Mouse (Mus musculus) G1E (cell line): ENCODE results near the gene Rpa3. TPM values are rescaled to one million over a fixed set of nuclear protein-coding genes. Genes with fewer than 3 reads are reported as not detected.

Experiments
- ATAC-seq: 2 replicates; pipeline ENCODE4 v1.8.0; 2016; ENCODE audit warnings: mild to moderate bottlenecking; ENCODE audit not compliant: insufficient number of reproducible peaks, poor library complexity, low FRiP score, severe bottlenecking; ENCODE audit errors: extremely low read depth
- DNase-seq: peaks from one replicate; pipeline ENCODE4 v3.0.0; 2012; ENCODE audit warnings: low spot score
- H3K27me3 ChIP-seq: 2 replicates; pipeline ENCODE4 v1.6.1; 2012; ENCODE audit warnings: mild to moderate bottlenecking, low read length, inconsistent platforms; ENCODE audit not compliant: insufficient read depth
- H3K36me3 ChIP-seq: replicated peaks from 2 replicates; pipeline ENCODE3; 2012; ENCODE audit warnings: mild to moderate bottlenecking, inconsistent platforms
- H3K4me1 ChIP-seq: 2 replicates; pipeline ENCODE4 v1.6.1; 2012; ENCODE audit warnings: low read depth, low read length, inconsistent platforms, mixed read lengths; ENCODE audit not compliant: insufficient read depth
- H3K4me3 ChIP-seq: 2 replicates; pipeline ENCODE4 v1.5.1; 2012; ENCODE audit warnings: low read depth, mild to moderate bottlenecking, inconsistent platforms, low read length, moderate library complexity, mixed read lengths
- H3K9me3 ChIP-seq: replicated peaks from 2 replicates; pipeline ENCODE4 v1.6.1; 2012; ENCODE audit warnings: inconsistent platforms
- CTCF ChIP-seq: IDR thresholded peaks from 2 replicates; pipeline ENCODE4 v1.5.1; 2012; ENCODE audit warnings: low read depth, low read length, inconsistent platforms, mixed read lengths
- GATA1 ChIP-seq: IDR thresholded peaks from 2 replicates; pipeline ENCODE4 v1.6.1; 2012; ENCODE audit warnings: borderline replicate concordance, low read length, inconsistent platforms, mixed read lengths
- GATA2 ChIP-seq: IDR thresholded peaks from 2 replicates; pipeline ENCODE4 v1.6.1; 2012; ENCODE audit warnings: low read depth, low read length, inconsistent platforms, borderline replicate concordance
- POLR2AphosphoS5 ChIP-seq: IDR thresholded peaks from 2 replicates; pipeline ENCODE4 v1.6.1; 2012; ENCODE audit warnings: low read depth, low read length, inconsistent platforms; ENCODE audit not compliant: insufficient replicate concordance
- TAL1 ChIP-seq: conservative IDR thresholded peaks from 2 replicates; pipeline ENCODE4 v1.6.1; 2012; ENCODE audit warnings: low read depth, low read length, inconsistent platforms, mixed read lengths
- polyA plus RNA-seq: library from polyadenylated mRNA; stranded (reverse); fragments of >175 nt; gene quantifications from 2 replicates; pipeline ENCODE4 v1.2.3, GENCODE M21; 2012
- total RNA-seq, 2 experiments: library from RNA; stranded (forward) in 1 of 2; stranded (reverse) in 1 of 2; fragments of 200-1000 nt in 1 of 2; fragments of >200 nt in 1 of 2; fragmentation: Nextera tagmentation in 1 of 2; gene quantifications; 2 replicates each; pipeline ENCODE4 v1.2.3; 2014 to 2017

The Rpa3 gene
- 20.2 and 21.6 TPM in 2 replicates for total RNA-seq (2014; fragmentation: Nextera tagmentation)
- total RNA-seq (2017), result 227 and 304 TPM in 2 replicates
- 1.9 and 2.3 TPM in 2 replicates for polyA plus RNA-seq

GRCm38 (mm10) chr6:8259004-8259666 is at the start of gene Rpa3, which contains the start of the genes Umad1 and Gm45062:
Gene Rpa3 (minus strand): TSS chr6:8259173.
Gene Umad1 (plus strand): TSS chr6:8259288.
Gene Gm45062 (plus strand): TSS chr6:8259450.
- no peak for TF ChIP-seq GATA2
- no peak for TF ChIP-seq TAL1

GRCm38 (mm10) chr6:8307878-8308775 is 49.2 kb upstream of the Rpa3 start:
- H3K36me3 ChIP-seq, result peaks cover 4% of the 10 kb centered on the region
- TF ChIP-seq GATA2, result no peak
- no peak for TF ChIP-seq POLR2AphosphoS5
- TF ChIP-seq GATA1, result no peak
- TF ChIP-seq CTCF, result no peak
- no peak for TF ChIP-seq TAL1
- ATAC-seq, result no peak
- no peaks in the 10 kb centered on the region; the same call in 1 of the 2 replicates for H3K4me1 ChIP-seq
- DNase-seq, result no peak
- no peaks in the 10 kb centered on the region for H3K27me3 ChIP-seq
- no peak overlapping the region for H3K4me3 ChIP-seq
- no peaks in the 10 kb centered on the region for H3K9me3 ChIP-seq

More at GRCm38 (mm10) chr6:8259004-8259666, at the start of gene Rpa3, which contains the start of the genes Umad1 and Gm45062:
- peak; percentile 99 for DNase-seq
- Histone ChIP-seq H3K4me1 (peaks cover 6% of the 10 kb centered on the region), H3K4me3 (peak within 1 kb of the TSS; percentile 97), H3K9me3 (no peaks in the 10 kb centered on the region), H3K36me3 (peaks cover 15% of the 10 kb centered on the region), H3K27me3 (no peaks in the 10 kb centered on the region)
- peak; percentile 100 for ATAC-seq

GRCm38 (mm10) chr6:8299066-8299863 is 40.3 kb upstream of the Rpa3 start:
- Histone ChIP-seq H3K36me3 (peaks cover 8% of the 10 kb centered on the region), H3K27me3 (no peaks in the 10 kb centered on the region), H3K9me3 (0 out of 2 replicates have a peak, but pooled peaks cover 3% of the 10 kb centered on the region), H3K4me3 (no peak overlapping the region), H3K4me1 (peaks cover 8% of the 10 kb centered on the region)
- peak; percentile 9 for DNase-seq
- TF ChIP-seq GATA1 (no peak), POLR2AphosphoS5 (no peak), TAL1 (no peak), CTCF (no peak), GATA2 (no peak)
- peak; percentile 22 for ATAC-seq

- Histone ChIP-seq H3K36me3 (peaks cover 22% of the 10 kb centered on the region), H3K4me1 (peaks cover 3% of the 10 kb centered on the region), H3K27me3 (no peaks in the 10 kb centered on the region), H3K9me3 (no peaks in the 10 kb centered on the region), H3K4me3 (no peak overlapping the region)
- ATAC-seq (no peak), DNase-seq (no peak)
- TF ChIP-seq POLR2AphosphoS5, result no peak
- TF ChIP-seq GATA2, result no peak
- TF ChIP-seq GATA1, result no peak
- no peak for TF ChIP-seq CTCF
- TF ChIP-seq TAL1, result no peak
These were observed 35.2 kb upstream of the Rpa3 start for GRCm38 (mm10) chr6:8294048-8294784.

- no peaks in the 10 kb centered on the region for H3K9me3 ChIP-seq
- no peak for ATAC-seq
- DNase-seq, result no peak
- H3K36me3 ChIP-seq, result peaks cover 43% of the 10 kb centered on the region
- H3K27me3 ChIP-seq, result no peaks in the 10 kb centered on the region
- H3K4me1 ChIP-seq, result peaks cover 5% of the 10 kb centered on the region; the same call in 1 of the 2 replicates
- TF ChIP-seq POLR2AphosphoS5, result no peak
- no peak for TF ChIP-seq GATA1
- no peak for TF ChIP-seq GATA2
- no peak for TF ChIP-seq TAL1
- no peak for TF ChIP-seq CTCF
- no peak overlapping the region for H3K4me3 ChIP-seq
These were observed 30.0 kb upstream of the Rpa3 start for GRCm38 (mm10) chr6:8288755-8289580.
